Mouse (Mus musculus): ENCODE measurements at regions not wholly inside any gene's neighbourhood (a gene's known extent, or its start where the extent isn't known, plus 50 kb on each side); places are given as distances from the start of the nearest gene placed in this dataset.

GRCm38 (mm10) chr4:68367983-68368382 lies 586.2 kb downstream of the Brinp1 start:
- no peak for DNase-seq

- no peak for DNase-seq
Observed at GRCm38 (mm10) chr4:68319575-68319974, 634.6 kb downstream of the Brinp1 start.

- no peak for DNase-seq
Observed at GRCm38 (mm10) chr4:68312751-68313150, 641.4 kb downstream of the Brinp1 start.

- DNase-seq, result no peak
Observed at GRCm38 (mm10) chr4:68284845-68285244, 669.4 kb downstream of the Brinp1 start.

- no peak for DNase-seq
Observed at GRCm38 (mm10) chr4:68280903-68281302, 673.3 kb downstream of the Brinp1 start.

GRCm38 (mm10) chr4:68275063-68275708 lies 679.0 kb downstream of the Brinp1 start:
- no peak for DNase-seq

Data from gastrocnemius, postnatal 25 days (tissue).